Mouse (Mus musculus): Measurements from ENCODE around the gene Ccl2.

The Ccl2 gene

GRCm38 (mm10) chr11:82035356-82035755 is at the start of gene Ccl2:
Gene Ccl2 (plus strand): TSS chr11:82035571.
- 19% methylated on average over 5 of the region's 5 CpGs for WGBS

- 64% methylated on average over 10 of the region's 10 CpGs for WGBS
These were observed 39.1 kb upstream of the Ccl2 start for GRCm38 (mm10) chr11:81996172-81996841.

- WGBS = 93% methylated on average over 5 of the region's 5 CpGs
These were observed 38.3 kb upstream of the Ccl2 start for GRCm38 (mm10) chr11:81997085-81997484.

- WGBS = 79% methylated on average over 3 of the region's 3 CpGs
These were observed 36.7 kb upstream of the Ccl2 start for GRCm38 (mm10) chr11:81998646-81999045.

- 89% methylated on average over 4 of the region's 4 CpGs for WGBS
These were observed 35.9 kb upstream of the Ccl2 start for GRCm38 (mm10) chr11:81999469-81999868.

- 79% methylated on average over 5 of the region's 5 CpGs for WGBS
These were observed 34.8 kb upstream of the Ccl2 start for GRCm38 (mm10) chr11:82000581-82000980.

GRCm38 (mm10) chr11:82004810-82005209 is 30.6 kb upstream of the Ccl2 start:
- WGBS = 83% methylated on average over 2 of the region's 2 CpGs

GRCm38 (mm10) chr11:82006796-82007423 is 28.5 kb upstream of the Ccl2 start:
- WGBS = 47% methylated on average over 12 of the region's 12 CpGs

GRCm38 (mm10) chr11:82010115-82010514 is 25.3 kb upstream of the Ccl2 start:
- 69% methylated on average over 3 of the region's 3 CpGs for WGBS

- WGBS = 63% methylated on average over 8 of the region's 8 CpGs
These were observed 23.8 kb upstream of the Ccl2 start for GRCm38 (mm10) chr11:82011411-82012193.

GRCm38 (mm10) chr11:82013756-82014155 is 21.6 kb upstream of the Ccl2 start:
- 83% methylated on average over 1 of the region's 1 CpGs for WGBS

- 82% methylated on average over 2 of the region's 2 CpGs for WGBS
These were observed 20.3 kb upstream of the Ccl2 start for GRCm38 (mm10) chr11:82015066-82015465.

- 80% methylated on average over 3 of the region's 3 CpGs for WGBS
These were observed 19.1 kb upstream of the Ccl2 start for GRCm38 (mm10) chr11:82016181-82016780.

- WGBS = 42% methylated on average over 2 of the region's 2 CpGs
These were observed 16.0 kb upstream of the Ccl2 start for GRCm38 (mm10) chr11:82019389-82019788.

- WGBS = 82% methylated on average over 3 of the region's 3 CpGs
These were observed 14.0 kb upstream of the Ccl2 start for GRCm38 (mm10) chr11:82021406-82021805.

GRCm38 (mm10) chr11:82022504-82023056 is 12.8 kb upstream of the Ccl2 start:
- WGBS = 87% methylated on average over 6 of the region's 6 CpGs

GRCm38 (mm10) chr11:82023769-82024168 is 11.6 kb upstream of the Ccl2 start:
- 82% methylated on average over 4 of the region's 4 CpGs for WGBS

GRCm38 (mm10) chr11:82030171-82030570 is 5.2 kb upstream of the Ccl2 start:
- 89% methylated on average over 2 of the region's 2 CpGs for WGBS

- WGBS = 53% methylated on average over 8 of the region's 8 CpGs
These were observed 2.6 kb upstream of the Ccl2 start for GRCm38 (mm10) chr11:82032678-82033344.

- WGBS = 78% methylated on average over 7 of the region's 7 CpGs
These were observed 925 bp upstream of the Ccl2 start for GRCm38 (mm10) chr11:82034446-82034845.

GRCm38 (mm10) chr11:82035857-82036256 is 486 bp downstream of the Ccl2 start:
- WGBS = 59% methylated on average over 2 of the region's 2 CpGs

Measured in cerebral cortex, adult 2 months (tissue).